Mouse (Mus musculus) layer of hippocampus, adult 9-10 months (tissue): ENCODE measurements around the gene Trim63.
"Not testable (repeated sequence)": the region's sequence is repeated elsewhere in the genome, so short reads cannot be mapped to it uniquely, and the experiment has no call there.

Experiments used
- DNase-seq: peaks from one replicate; pipeline ENCODE4 v3.0.0; 2022; ENCODE audit warnings: low spot score

Trim63 gene

DNA sequence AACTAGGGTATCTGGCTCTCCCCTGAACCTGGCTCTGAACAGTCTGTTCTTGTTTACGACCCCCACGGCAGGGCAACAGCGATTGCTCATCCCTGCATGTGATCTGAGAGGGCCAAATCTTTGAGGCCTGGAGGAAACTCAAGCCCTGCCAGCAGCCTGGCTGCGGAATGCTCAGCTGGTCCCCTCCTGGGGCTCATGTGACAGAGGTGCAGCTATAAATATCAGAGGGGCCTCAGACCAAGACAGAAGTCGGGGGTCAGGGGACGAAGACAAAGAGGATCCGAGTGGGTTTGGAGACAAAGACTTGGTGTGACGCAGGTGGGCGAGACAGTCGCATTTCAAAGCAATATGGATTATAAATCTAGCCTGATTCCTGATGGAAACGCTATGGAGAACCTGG lies at the start of gene Trim63:
Gene Trim63 (plus strand): TSS at position 245 of the 400 bp plus-strand sequence.
- DNase-seq: no peak

GRCm38 (mm10) chr4:134265860-134266585 lies 48.9 kb upstream of the Trim63 start:
- DNase-seq: no peak

DNA sequence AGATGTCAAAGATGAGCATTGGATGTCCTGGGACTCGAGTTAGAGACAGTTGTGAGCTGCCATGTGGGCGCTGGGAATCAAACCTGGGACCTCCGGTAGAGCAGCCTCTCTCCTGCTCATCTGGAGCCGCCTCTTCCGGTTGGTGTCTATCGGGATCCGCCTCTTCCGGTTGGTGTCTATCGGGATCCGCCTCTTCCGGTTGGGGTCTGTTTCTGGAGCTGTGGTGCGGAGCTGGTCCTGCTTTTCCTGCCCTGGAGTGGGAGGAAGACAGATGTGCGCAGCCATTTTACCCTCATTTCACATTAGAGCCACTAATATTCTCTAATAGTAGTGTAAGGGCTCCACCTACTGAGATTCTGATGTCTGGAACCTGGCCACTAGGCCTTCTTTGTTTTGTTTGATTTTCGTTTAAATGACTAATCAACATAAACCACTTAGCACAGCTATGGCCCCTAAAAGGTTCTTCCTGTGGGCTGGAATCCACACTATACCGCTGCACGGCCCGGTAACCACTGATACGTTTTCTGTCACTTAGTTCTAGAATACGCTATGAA lies 46.7 kb upstream of the Trim63 start:
- no peak for DNase-seq

GRCm38 (mm10) chr4:134269622-134270021 lies 45.3 kb upstream of the Trim63 start:
- DNase-seq: not testable (repeated sequence)

- no peak for DNase-seq
Measured at GRCm38 (mm10) chr4:134271979-134272378, 42.9 kb upstream of the Trim63 start.

DNA sequence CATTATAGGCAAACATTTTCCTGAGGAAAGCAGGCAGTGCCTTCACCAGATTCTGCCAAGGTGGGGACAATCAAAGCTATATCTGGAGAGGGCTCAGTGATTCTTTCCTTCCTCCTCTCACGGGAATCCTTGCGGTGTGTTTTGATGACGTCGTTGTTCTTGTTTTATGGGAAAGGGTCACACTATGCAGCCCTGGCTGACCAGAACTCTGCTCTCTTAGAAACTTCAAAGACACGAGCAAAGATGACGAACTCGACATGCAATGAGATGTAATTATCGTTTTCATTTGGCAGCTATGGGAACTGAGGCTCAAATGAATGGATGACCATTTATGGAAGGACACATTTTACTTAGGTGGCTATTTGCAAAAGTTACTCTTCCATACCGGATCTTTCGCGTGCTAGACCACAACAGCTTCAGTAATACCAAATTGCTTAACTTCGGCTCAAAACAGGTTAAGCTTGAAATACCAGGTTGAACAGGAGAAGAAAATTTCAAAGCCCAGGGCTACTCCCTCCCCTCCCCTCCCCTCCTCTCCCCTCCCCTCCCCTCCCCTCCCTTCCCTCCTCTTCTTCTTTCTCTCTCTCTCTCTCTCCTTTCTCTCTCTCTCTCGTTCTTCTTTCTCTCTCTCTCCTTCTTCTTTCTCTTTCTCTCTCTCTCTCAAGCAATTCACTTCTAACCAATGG lies 42.0 kb upstream of the Trim63 start:
- no peak for DNase-seq

DNA sequence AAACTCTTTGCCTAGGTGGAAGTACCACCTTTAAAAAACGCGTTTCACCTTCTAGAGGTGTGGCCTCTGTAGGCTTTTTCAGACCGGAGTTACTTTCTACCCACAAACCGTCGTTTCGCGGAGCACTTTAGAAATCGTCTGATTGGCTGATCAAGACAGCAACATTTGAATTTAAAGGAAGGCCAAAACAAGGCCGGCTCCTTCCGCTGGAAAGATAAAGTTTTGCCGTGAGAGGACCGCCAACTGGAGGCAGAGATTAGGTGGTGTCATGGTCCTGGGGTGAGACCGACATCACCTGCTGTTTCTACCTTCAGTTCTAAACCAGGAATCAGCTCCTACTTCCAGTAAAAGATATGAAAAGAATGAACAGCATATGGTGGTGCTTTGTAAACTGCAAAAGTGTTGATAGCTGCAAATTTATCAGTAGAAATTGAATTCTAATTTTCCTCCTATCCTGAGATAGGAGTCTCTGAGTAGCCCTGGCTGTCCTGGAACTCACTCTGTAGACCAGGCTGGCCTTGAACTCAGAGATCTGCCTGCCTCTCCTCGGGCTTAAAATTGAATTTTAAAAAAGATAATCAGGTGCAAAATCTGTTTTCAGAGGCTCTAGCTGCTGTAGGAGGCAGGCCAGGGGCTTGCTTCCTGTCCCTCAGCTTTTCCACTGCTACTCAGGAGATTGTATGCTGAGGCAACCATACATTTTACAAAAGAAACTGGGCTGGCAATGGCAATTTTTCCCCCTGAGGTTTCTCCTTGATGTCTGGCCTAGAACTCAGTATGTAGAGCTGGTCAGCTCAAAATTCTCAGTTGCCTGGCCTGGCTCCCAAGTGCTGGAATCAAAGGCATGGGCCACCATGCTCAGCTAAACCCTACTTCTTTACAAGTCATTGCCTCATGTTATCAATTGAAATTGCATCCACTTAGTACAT lies 41.2 kb upstream of the Trim63 start:
- DNase-seq: no peak

DNA sequence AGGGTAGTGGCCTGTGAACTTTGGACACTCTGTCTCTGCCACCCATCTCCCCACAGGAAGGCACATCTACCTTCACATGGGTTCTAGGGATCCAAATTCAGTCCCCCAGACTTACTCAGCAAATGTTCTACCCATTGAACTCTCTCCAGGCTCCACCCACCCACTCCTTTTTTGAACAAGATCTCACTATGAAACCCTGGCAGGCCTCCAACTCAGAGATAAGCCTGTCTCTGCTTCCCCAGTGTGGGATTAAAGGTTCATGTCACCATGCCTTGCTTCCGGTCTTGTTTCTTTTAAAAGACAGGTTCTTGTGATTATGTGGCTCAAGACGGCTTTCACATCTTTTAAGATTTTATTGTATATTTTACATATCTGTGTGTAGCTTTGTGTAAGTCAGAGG lies 30.0 kb upstream of the Trim63 start:
- no peak for DNase-seq

DNA sequence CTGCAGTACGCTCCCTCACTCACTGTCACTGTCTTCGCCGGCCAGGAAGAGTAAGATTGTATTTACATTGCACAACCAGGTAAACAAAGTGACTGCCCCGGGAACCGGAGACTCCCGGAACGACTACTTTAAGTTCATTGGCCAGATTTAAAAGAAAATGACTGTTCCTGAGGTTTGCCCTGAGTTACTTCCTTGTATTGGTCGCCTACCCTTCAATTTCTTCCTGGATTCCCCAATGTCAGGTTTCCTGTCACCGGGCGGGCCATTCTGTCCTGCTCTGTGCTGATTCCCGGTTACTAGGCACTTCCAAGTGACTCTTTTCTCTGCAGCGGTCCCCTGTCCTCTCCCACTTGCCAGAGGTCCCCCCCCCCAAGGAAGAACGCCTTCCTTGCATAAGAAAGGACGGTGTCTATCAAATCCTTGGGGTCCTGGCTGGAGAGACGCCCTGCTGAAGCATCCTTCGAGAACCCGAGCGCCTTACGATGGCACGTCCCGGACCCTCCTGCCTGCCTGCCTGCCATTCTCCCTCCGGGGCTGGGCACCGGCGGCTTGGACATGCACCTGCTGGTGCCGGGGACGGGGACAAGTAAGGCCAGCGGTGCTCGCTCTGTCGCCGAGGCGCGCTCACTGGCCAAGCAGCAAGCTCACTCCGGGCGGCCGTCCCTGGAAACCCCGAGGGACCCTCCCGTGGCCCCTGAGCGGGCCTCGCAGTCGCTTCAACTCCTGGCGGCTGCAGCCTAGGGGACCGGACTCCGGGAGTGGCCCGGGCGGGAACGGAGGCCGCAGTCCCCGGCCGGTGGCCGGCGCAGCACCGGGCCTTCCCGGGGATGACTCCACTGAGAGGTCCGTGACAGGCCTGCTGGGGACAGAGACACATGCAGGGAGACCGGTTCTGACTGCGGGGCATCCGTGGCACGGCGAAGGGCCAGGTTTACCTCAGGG lies 28.4 kb upstream of the Trim63 start:
- DNase-seq: no peak

DNA sequence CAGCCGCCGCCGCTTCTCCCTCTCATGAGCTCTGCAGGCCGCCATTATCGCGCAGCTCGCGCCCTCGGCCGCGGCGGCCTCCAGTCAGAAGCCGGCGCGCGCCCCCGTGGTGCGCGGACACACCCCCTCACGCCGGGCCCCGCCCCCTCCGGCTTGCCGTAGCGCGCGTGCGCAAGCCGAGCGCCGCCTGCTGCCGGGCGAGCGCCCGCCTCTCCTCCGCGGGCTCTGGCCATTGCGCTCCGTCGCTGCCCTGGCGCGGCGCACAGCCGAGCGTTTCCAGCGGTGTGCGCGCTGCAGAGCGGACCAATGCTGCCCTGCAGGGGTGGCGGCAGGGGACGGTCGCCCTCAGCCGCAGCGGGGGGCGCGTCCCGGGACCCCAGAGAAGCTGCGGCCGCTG lies 27.8 kb upstream of the Trim63 start:
- peak; percentile 73 for DNase-seq

DNA sequence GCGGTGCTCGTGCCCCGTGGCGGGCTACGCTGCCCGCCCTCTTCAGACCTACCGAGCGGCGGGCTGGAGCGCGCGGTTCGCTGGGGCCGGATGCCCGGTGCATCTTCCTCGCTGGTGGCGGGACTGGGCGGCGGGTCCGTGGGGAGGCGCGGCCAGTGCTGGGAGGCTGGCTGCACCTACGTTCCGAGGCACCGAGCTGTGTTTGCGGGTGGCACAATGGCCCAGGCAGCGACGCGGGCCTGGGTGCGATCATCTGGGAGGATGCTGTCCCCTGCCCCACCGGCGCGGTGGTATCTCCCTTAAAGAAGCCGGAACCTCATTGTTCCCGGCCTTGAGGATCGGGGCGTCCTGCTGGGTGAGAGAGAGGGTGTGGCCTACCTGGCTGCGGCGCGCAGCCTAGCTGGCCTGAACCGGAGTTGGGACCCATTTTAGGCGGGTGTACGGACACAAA lies 27.3 kb upstream of the Trim63 start, which contains the start of gene Pdik1l:
Gene Pdik1l (minus strand): TSS at position 321 of the 451 bp plus-strand sequence.
- DNase-seq: peak; percentile 18

- DNase-seq: no peak
Measured at GRCm38 (mm10) chr4:134288397-134289256, 26.3 kb upstream of the Trim63 start.

DNA sequence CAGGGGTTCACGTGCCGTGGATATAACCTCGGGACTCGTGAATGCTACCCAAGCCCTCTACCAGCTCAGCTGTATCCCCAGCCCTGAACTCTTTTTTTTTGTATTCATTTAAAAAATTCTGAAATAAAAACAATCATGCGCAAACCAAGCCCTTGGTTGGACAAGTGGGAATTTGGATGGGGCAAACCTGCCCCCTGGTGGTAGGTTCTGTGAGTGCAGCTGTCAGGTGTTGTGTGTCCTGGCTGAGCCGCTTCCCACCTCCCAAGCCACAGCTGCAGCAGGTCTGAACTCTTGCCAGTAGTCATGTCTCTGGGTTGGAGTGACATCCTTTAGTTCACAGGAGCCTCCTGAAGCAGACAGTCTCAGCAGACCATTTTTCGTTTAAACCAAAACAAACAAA lies 22.9 kb upstream of the Trim63 start:
- peak; percentile 46 for DNase-seq

GRCm38 (mm10) chr4:134293061-134293691 lies 21.7 kb upstream of the Trim63 start:
- no peak for DNase-seq

DNA sequence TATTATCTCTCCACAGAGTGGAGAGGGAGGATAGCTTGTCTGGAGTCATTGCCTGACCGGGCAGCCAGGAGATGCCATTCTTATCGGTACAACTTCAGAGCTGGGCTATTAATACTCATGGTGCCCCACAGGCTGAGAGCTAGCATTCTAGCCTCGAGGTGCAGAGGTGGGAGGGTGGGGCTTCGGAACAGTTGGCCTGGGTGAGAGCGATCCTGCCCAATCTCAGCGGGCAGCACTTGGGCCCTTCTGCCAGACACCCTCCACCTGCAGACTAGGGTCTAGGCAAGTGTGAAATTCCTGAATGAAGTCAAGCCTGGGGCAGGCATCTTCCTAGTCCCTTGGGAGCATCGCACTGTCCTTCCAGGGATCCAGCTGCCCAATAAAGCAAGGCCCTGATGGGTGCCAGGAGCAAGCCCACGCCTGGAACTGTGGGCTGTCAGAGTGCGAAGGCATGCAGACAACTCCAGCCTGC lies 21.2 kb upstream of the Trim63 start:
- no peak for DNase-seq

DNA sequence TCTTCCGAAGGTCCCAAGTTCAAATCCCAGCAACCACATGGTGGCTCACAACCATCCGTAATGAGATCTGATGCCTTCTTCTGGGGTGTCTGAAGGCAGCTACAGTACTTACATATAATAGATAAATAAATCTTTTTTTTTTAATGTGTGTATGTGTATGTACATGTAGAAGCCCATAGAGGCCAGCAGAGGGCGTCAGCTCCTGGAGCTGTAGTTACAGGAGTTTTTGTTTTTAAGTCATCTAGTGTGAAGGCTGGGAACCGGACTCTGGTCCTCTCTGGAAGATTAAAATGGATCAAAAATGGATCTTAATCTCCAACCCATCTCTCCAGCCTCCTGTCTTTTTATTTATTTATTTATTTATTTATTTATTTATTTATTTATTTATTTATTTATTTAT lies 18.8 kb upstream of the Trim63 start:
- not testable (repeated sequence) for DNase-seq

DNA sequence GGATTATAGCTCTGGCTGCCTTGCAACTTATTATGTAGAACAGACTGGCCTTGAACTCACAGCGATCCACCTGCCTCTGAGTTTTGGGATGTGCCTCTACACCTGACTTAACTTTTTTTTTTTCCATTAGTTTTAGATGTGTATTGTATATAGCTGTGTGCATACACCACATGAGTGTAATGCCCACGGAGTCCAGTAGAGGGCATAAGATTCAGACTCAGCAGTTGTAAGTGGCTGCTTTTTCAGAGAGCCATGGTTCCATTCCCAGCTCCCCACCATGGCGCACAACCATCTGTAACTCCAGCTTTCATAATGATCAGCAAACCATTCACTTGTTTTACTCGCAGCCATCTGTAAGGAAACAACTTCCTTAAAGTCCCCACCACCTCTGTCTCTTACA lies 18.4 kb upstream of the Trim63 start:
- DNase-seq: no peak

DNA sequence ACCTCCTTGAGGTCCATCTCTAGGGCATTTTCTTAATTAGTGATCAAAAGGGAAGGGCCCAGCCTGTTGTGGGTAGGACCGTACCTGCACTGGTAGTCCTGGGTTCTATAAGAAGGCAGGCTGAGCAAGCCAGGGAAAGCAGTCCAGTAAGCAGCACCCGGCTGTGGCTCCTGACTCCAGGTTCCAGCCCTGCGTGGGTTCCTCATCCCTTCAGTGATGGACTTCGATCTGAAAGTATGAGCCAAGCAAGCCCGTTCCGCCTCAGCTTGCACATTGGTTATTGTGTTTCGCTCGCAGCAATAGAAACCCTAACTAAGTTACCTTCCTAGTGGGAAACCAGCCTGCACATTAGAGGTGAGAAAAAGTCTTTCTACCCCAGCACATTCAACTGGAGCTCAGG lies 17.6 kb upstream of the Trim63 start:
- DNase-seq: no peak
